Mouse (Mus musculus) naive thymus-derived CD4-positive, alpha-beta T cell, adult 2 months (primary cell): Measurements from ENCODE around the gene Large1.
"Not testable (repeated sequence)": the region's sequence is repeated elsewhere in the genome, so short reads cannot be mapped to it uniquely, and the experiment has no call there.

Experiments
- DNase-seq: peaks from one replicate; pipeline ENCODE4 v3.0.0-alpha.2; 2011; ENCODE audit warnings: low read depth

The Large1 gene

DNA sequence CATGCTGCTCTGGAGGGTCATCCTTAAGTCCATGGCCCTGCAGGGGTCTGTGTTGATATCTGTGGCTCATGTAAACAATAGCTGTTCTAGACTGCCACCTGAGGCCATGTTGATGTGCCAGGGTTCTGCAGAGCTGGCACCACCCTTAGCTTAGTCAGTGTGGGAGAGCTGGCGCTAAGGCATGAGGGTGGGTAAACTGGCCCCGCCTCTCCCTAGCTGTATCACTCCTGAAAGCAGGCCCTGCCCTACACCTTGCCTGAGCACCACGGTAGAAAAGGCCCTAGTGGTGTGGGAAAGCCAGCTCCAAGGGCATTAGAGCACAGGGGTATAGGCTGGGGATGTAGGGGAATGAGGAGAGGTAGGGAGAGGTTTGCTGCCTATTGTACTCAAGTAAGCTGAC, 191.3 kb downstream of the Large1 start:
- no peak for DNase-seq

DNA sequence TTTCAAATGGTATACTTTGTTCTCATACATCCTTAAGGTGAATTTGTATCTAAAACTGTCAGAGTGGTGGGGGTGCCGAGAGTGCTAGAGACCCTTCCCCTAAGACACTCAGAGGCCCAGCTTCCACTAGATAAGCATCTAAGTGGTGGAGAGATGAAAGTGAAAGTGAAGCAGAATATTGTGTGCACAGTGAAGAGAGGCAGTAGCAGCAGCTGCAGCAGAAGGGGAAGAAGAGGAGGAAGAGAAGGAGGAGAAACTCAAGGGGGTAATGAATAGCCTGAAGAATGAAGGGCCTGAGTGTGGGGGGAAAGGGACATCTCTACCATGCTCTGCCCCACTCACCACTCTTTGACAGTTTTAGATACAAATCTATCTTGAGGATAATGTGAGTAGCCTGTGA, 191.8 kb downstream of the Large1 start:
- DNase-seq, result peak; percentile 1

- no peak for DNase-seq
Measured at GRCm38 (mm10) chr8:73160945-73161344, 192.4 kb downstream of the Large1 start.

- no peak for DNase-seq
Measured at GRCm38 (mm10) chr8:73147236-73147635, 206.1 kb downstream of the Large1 start.

DNA sequence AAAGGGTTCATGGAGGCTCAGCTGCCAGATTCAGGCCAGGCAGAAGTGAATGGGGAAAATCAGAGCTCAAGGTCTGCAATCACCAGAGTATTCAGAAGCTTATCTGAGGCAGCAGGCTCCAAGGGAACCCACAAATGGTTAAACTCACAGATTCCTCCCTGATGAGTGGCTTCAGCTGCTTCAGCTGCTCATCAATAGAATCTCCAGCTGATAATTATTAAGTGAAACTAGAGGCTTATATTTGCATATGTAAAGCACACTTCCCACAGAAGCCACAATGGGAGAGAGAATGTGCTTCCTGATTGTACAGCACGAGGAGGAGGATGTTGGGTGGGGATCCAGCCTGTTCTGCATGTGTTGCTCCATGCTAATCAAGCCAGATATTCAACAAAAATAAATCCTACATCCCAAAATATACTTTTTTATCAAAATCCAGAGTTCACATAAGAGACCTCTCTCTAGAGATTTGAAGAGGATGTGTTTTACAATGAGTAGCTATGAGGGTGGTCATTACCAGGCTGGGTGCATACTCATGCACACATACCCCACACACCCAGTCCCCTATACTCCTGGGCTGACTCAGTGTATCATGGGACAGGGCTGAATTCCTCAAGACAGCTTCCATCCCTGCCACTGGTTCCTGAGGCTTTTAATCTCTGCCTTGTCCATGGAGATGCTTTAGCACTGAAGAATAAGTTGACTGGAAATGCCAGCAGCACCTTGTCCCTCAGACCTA, 210.5 kb downstream of the Large1 start:
- DNase-seq, result no peak

DNA sequence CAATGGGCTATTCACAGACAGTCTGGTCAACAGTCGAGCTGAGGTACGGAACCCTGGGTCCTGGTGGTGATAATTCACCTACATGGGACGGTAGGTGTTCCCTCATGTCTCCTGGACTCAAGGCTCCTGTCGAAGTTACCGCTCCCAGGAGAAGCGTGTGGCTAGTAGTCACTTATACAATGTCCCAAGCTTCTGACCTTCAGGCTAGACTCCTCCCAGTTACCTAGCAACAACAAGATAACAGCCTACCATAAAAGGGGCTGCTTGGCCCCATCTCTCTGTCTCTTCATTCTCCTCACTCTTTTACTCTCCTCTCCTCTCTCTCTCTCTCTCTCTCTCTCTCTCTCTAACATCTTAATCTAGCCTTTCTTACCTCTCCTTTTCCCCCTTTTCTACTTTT, 217.9 kb downstream of the Large1 start:
- no peak for DNase-seq

DNA sequence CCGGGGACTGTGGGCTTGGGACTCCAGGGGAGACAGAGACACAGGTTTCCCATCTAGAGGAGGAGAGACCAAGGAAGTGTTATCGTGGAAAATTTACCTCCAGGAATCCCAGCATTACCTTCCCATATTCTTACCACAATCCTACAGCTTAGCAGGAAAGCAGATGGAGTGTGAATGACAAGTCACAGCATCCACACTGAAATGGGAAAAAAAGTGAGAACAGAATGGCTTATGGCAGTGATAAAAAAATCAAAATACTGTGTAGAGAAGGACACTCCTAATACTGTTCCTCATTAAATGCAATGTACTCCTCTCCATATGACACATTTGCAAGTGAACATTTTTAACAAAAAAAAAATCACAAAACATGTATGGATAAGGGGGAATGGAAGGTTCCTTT, 221.3 kb downstream of the Large1 start:
- no peak for DNase-seq

- no peak for DNase-seq
Measured at GRCm38 (mm10) chr8:73123864-73124499, 229.4 kb downstream of the Large1 start.

DNA sequence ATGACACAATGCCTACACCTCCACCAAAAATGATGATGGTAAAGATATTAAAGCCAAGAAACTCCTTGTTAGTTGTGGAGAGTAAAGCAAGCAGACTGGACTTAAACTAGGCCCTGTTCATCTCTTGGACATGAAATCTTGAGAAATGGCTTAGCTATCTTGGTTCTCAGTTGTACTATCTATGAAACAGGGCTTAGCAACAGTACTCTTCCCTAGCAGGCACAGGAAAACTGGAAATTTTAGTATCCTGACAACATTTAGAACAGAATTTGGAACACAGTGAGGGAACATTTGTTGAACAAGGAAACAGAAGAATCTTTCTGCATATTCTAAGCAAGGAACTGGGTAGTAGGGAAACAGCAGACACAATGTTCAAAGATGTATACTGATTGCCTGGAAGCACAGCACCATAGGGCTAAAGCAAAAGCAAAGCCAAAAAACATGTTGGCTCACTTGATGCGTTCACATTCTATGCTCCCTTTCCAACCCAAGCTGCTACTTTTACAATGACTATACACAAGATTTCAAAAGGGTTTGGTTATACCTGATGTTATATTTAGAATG, 240.9 kb downstream of the Large1 start:
- no peak for DNase-seq

DNA sequence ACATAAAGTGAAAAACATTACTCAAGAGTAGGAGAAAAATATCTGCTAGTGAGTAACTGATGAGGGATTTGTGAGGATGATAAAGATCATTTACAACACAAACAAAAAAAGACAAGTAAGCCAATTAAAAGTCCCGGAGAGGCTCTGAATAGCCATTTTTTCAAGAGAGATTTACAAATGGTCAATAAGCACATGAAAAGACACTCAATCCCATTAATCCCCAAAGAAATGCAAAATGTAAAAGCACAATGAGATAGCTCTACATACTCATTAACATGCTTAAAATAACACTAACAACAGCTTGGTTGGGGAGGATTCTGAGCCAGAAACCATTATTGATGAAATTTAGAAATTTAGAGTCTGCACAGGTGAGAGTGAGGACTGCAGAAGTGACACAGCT, 249.3 kb downstream of the Large1 start:
- no peak for DNase-seq

DNA sequence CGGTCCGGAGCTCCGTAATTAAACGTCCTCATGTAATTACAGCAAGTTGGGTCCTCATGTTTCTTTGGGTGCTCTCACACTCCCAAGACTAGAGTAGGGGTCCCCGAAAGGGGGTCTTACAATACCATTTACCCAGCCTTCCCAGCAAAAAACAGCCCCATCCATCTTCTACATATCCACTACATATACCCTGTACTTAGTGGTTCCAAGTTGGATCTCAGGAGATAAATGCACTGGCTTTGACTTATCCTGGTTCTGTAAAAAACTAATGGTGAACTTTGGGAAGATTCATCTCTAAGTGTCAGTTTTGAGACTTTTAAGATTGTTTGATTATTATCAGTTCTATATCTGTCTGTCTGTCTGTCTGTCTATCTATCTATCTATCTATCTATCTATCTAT, 252.3 kb downstream of the Large1 start:
- no peak for DNase-seq

- DNase-seq, result not testable (repeated sequence)
Measured at GRCm38 (mm10) chr8:73100607-73101006, 252.7 kb downstream of the Large1 start.

- DNase-seq, result no peak
Measured at GRCm38 (mm10) chr8:73099542-73099941, 253.8 kb downstream of the Large1 start.

GRCm38 (mm10) chr8:73096952-73097351, 256.4 kb downstream of the Large1 start:
- DNase-seq, result no peak

DNA sequence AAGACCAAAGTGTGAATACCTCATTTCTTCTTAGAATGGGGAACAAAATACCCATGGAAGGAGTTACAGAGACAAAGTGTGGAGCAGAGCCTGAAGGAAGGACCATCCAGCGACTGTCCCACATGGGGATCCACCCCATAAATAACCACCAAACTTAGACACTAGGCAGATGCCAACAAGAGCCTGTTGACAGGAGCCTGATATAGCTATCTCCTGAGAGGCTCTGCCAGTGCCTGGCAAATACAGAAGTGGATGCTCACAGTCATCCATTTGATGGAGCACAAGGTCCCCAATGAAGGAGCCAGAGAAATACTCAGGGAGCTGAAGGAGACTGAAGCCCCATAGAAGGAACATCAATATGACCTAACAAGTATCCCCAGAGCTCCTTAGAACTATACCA, 275.6 kb downstream of the Large1 start:
- not testable (repeated sequence) for DNase-seq

DNA sequence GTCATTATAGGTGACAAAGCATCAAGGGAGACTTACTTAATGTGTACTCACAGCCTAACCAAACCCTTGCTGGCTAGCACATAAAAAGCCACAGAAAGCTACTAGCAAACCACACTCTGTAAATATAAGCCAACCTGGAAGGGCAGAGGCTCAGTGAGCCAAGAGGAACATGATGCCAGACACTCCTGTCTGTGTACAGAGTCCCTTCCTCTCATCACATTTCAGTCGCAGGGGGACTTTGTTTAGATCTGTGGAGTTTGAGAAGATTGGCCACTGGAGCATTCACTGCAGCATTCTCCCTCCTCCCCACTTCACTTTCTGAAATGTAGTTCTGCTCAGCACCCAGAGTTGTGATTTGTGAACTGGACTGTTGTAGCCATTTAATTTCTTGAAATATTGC, 291.9 kb downstream of the Large1 start:
- no peak for DNase-seq

DNA sequence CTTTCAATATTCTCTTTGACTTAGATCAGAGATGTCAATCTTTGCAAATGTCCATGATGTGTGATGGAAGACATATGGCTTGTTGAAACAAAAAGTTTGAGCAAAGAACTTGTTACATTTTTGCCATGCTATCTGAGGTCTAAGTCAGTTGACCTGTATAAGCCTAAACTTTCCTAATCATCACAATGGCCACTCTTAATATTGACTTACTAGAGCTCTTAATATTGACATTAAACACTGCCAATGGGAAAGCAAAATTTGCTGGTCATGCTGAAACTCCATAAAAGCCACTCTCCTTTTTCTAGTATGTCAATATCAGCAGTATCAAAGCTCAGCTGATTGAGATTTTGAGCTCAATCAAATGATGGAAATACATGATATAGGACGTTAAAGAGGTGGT, 298.6 kb downstream of the Large1 start:
- no peak for DNase-seq

GRCm38 (mm10) chr8:73053878-73054277, 299.5 kb downstream of the Large1 start:
- no peak for DNase-seq

DNA sequence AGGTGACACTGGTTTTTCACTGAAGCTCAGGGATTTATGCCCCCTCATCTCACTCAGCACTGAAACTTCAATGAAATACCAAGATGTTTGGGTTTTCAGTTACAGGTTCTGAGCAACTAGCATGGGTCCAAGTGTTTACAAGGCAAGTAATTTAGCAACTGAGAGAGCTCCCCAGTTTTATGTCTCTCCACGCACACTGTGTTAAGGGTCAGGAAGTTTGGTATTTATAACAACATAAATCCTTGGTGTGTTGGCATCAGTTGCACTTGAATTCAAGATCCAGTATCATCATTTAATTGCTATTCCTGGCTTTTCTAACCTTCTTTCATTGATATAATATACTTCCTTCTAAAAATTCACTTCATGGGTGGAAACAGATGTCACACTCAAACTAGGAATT, 300.9 kb downstream of the Large1 start:
- DNase-seq, result no peak

- DNase-seq, result no peak
Measured at GRCm38 (mm10) chr8:73048136-73048535, 305.2 kb downstream of the Large1 start.

DNA sequence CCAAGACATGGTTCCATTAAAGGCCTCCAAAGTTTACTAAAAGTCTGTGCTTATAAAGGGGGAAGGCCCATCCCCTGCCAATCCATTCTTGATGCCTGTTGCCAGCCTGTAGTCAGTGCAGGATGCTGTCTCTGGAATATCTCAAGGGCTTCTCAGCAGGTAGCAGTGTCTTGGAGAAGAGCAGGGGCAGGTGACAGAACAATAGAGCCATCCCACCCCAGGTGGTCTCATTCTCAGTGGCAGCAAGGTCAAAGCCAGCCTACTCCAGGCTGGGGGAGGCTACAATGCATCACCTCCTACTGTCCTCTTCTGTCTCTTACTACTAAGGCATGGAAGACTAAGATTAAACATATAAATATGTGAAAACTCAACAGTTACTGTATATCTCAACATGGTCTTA, 323.6 kb downstream of the Large1 start:
- no peak for DNase-seq

DNA sequence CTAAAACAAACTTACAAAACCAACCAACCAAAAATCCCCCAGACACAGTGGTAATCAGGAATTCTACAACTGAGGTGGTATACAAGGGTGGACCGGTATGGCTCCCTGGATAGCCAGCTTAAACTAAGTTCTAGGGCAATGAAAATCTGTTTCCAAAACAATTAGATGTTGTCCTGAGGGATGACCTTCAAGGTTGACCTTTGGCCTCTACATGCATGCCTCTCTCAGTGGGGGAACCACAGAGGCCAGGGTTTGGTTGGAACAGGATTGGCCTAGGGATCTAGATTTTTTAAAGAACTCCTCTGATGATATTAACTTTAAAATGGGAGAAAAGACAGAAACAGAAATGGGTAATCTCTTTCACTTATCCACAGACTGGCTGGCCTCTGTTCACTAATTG, 335.1 kb downstream of the Large1 start:
- DNase-seq, result no peak

DNA sequence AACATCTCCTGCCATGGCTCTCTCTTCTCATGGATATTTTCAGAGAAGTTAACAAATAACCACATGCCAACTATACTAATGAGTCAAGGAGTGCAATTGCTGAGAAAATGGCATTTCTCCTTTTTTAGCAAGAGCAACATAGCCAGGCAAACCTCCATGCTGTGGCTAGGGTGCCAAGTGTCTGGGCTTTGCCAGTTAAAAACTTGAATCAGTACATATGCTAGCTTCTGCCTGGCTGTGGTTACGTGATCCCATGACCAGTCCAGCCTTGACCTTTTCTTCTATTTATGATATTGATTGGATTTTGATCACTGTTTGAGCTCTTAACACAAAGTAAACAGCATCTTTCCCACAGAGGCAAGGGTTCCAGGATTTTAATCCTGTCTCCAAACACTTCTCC, 335.7 kb downstream of the Large1 start:
- no peak for DNase-seq

- DNase-seq, result no peak
Measured at GRCm38 (mm10) chr8:73016303-73016702, 337.0 kb downstream of the Large1 start.
